18 mouse cellular contexts compared by ENCODE assay signal in the genomic region with DNA sequence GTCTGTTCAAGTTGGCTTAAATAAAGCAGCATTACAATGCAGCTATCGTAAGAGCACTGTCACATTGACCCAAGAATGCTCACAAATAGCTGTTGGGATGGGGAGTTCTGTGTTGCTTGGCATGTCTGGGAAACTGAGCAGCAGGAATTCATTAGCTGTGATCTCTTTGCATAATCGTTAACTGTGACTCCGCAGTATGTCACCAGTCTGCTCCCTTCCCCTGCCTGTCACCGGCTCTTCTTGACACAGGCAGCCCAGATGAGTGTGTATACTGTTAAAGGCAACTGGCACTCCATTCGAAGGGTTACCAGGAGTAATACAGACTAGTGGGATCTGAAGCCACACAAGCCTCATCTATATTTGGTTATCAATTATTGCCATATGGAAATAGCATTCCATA.
A peak's percentile ranks its signal among the peaks of the same experiment; 100 is the strongest.
DNase-seq lines count a peak whose midpoint lies in the region; ATAC-seq lines count a peak whose summit lies in the region.
"Had no signal": no experiment of that assay in that cellular context is flagged by ENCODE, and none has a peak within 500 bp of the region (broad histone marks: within the 10 kb centered on the region; RNA-seq: fewer than 3 reads in every experiment).

No protein-coding gene starts in this region.

- ATAC-seq in forebrain, embryonic 15.5 days (replicated peaks): peak; percentile 66; the same call in 1 of the 2 replicates
- 0 out of 2 replicates have a peak, but pooled peaks have one; percentile 35 for ATAC-seq in midbrain, embryonic 13.5 days
- ATAC-seq in midbrain, embryonic 11.5 days (ENCODE audit: low FRiP score): no peak; the same call in 1 of the 2 replicates
- ATAC-seq in embryonic facial prominence, embryonic 14.5 days (ENCODE audit: low read depth): no peak
- ATAC-seq: intestine, embryonic 15.5 days had no signal

- WGBS in forebrain, embryonic 15.5 days: 29% methylated on average over 5 of the region's 5 CpGs
- whole genome bisulfite sequencing in forebrain, embryonic 10.5 days: 72% methylated on average over 5 of the region's 5 CpGs
- 55% methylated on average over 5 of the region's 5 CpGs for WGBS in midbrain, embryonic 13.5 days
- WGBS in midbrain, embryonic 11.5 days: 75% methylated on average over 5 of the region's 5 CpGs
- 37% methylated on average over 5 of the region's 5 CpGs for WGBS in embryonic facial prominence, embryonic 14.5 days

- DNase-seq in forebrain, embryonic 10.5 days (ENCODE audit: extremely low spot score, low spot score): no peak
- DNase-seq in midbrain, embryonic 11.5 days (ENCODE audit: low spot score, missing footprints): no peak
- peak; percentile 59 for DNase-seq in embryonic facial prominence, embryonic 14.5 days (ENCODE audit: low spot score)
- peak; percentile 63 for DNase-seq in retina, embryonic 14.5 days (ENCODE audit: low spot score)
- no peak for DNase-seq in adrenal gland, postnatal 36 days
- DNase-seq in adrenal gland, adult 18-20 months (ENCODE audit: low spot score in 2 of 2): no peak
- DNase-seq: adrenal gland, postnatal 10 days; cerebellum, adult 18-20 months; cerebellum, adult 9-11 months; cerebellum, postnatal 36 days; gastrocnemius, postnatal 36 days; heart, adult 11 months; heart, postnatal 4 days; kidney, adult 18-20 months had no signal

- H3K27me3 ChIP-seq in forebrain, embryonic 15.5 days: no peaks in the 10 kb centered on the region
- H3K27me3 ChIP-seq in forebrain, embryonic 10.5 days (ENCODE audit: poor library complexity, severe bottlenecking): no peaks in the 10 kb centered on the region
- no peaks in the 10 kb centered on the region for H3K27me3 ChIP-seq in midbrain, embryonic 13.5 days
- H3K27me3 ChIP-seq in midbrain, embryonic 11.5 days (ENCODE audit: control insufficient read depth, insufficient read depth, low read length): no peaks in the 10 kb centered on the region
- no peaks in the 10 kb centered on the region for H3K27me3 ChIP-seq in embryonic facial prominence, embryonic 14.5 days (replicated peaks; ENCODE audit: control insufficient read depth, insufficient read depth, low read length)
- H3K27me3 ChIP-seq: heart, embryonic 13.5 days; intestine, embryonic 15.5 days had no signal

- H3K9me3 ChIP-seq in forebrain, embryonic 15.5 days: no peaks in the 10 kb centered on the region
- no peaks in the 10 kb centered on the region for H3K9me3 ChIP-seq in forebrain, embryonic 10.5 days
- no peaks in the 10 kb centered on the region for H3K9me3 ChIP-seq in midbrain, embryonic 13.5 days
- H3K9me3 ChIP-seq in midbrain, embryonic 11.5 days (ENCODE audit: control insufficient read depth, low read length): no peaks in the 10 kb centered on the region
- H3K9me3 ChIP-seq in embryonic facial prominence, embryonic 14.5 days (ENCODE audit: control insufficient read depth, low read length): no peaks in the 10 kb centered on the region
- H3K9me3 ChIP-seq: heart, embryonic 13.5 days; intestine, embryonic 15.5 days had no signal

- no peak overlapping the region for H3K9ac ChIP-seq in forebrain, embryonic 15.5 days (replicated peaks)
- H3K9ac ChIP-seq in midbrain, embryonic 13.5 days (replicated peaks): no peak overlapping the region
- H3K9ac ChIP-seq in midbrain, embryonic 11.5 days (ENCODE audit: low read length): no peak overlapping the region
- no peak overlapping the region for H3K9ac ChIP-seq in embryonic facial prominence, embryonic 14.5 days (ENCODE audit: low read depth, low read length)
- H3K9ac ChIP-seq: heart, embryonic 13.5 days; intestine, embryonic 15.5 days had no signal

- peaks cover 7% of the 10 kb centered on the region for H3K4me1 ChIP-seq in forebrain, embryonic 15.5 days
- peaks cover 21% of the 10 kb centered on the region for H3K4me1 ChIP-seq in forebrain, embryonic 10.5 days
- peaks cover 14% of the 10 kb centered on the region for H3K4me1 ChIP-seq in midbrain, embryonic 13.5 days (replicated peaks)
- 0 out of 2 replicates have a peak, but pooled peaks cover 3% of the 10 kb centered on the region for H3K4me1 ChIP-seq in midbrain, embryonic 11.5 days (ENCODE audit: control insufficient read depth, insufficient read depth, low read length)
- H3K4me1 ChIP-seq in embryonic facial prominence, embryonic 14.5 days (ENCODE audit: control insufficient read depth, insufficient read depth, low read length): peaks cover 10% of the 10 kb centered on the region; the same call in 1 of the 2 replicates
- H3K4me1 ChIP-seq: intestine, embryonic 15.5 days had no signal

- H3K4me2 ChIP-seq in forebrain, embryonic 15.5 days (replicated peaks): no peak overlapping the region
- no peak overlapping the region for H3K4me2 ChIP-seq in midbrain, embryonic 13.5 days (replicated peaks)
- no peak overlapping the region for H3K4me2 ChIP-seq in midbrain, embryonic 11.5 days
- no peak overlapping the region for H3K4me2 ChIP-seq in embryonic facial prominence, embryonic 14.5 days (ENCODE audit: low read depth, low read length)
- H3K4me2 ChIP-seq: heart, embryonic 13.5 days; intestine, embryonic 15.5 days had no signal

- no peak overlapping the region for H3K27ac ChIP-seq in forebrain, embryonic 15.5 days (replicated peaks)
- no peak overlapping the region for H3K27ac ChIP-seq in forebrain, embryonic 10.5 days
- H3K27ac ChIP-seq in midbrain, embryonic 13.5 days: no peak overlapping the region
- no peak overlapping the region for H3K27ac ChIP-seq in midbrain, embryonic 11.5 days (ENCODE audit: low read depth, low read length)
- H3K27ac ChIP-seq in embryonic facial prominence, embryonic 14.5 days (replicated peaks; ENCODE audit: low read depth, low read length): no peak overlapping the region
- H3K27ac ChIP-seq: heart, embryonic 13.5 days; intestine, embryonic 15.5 days had no signal

- H3K4me3 ChIP-seq in forebrain, embryonic 15.5 days: no peak overlapping the region
- no peak overlapping the region for H3K4me3 ChIP-seq in forebrain, embryonic 10.5 days
- H3K4me3 ChIP-seq in midbrain, embryonic 13.5 days (replicated peaks): no peak overlapping the region
- H3K4me3 ChIP-seq in midbrain, embryonic 11.5 days (ENCODE audit: low read depth, low read length): no peak overlapping the region
- no peak overlapping the region for H3K4me3 ChIP-seq in embryonic facial prominence, embryonic 14.5 days (ENCODE audit: low read depth, low read length)
- H3K4me3 ChIP-seq: heart, embryonic 13.5 days; intestine, embryonic 15.5 days had no signal

- no peaks in the 10 kb centered on the region for H3K36me3 ChIP-seq in forebrain, embryonic 15.5 days
- no peaks in the 10 kb centered on the region for H3K36me3 ChIP-seq in forebrain, embryonic 10.5 days (replicated peaks)
- no peaks in the 10 kb centered on the region for H3K36me3 ChIP-seq in midbrain, embryonic 13.5 days
- H3K36me3 ChIP-seq in midbrain, embryonic 11.5 days (ENCODE audit: control insufficient read depth, insufficient read depth, low read length): no peaks in the 10 kb centered on the region
- H3K36me3 ChIP-seq in embryonic facial prominence, embryonic 14.5 days (ENCODE audit: control insufficient read depth, insufficient read depth, low read length): no peaks in the 10 kb centered on the region
- H3K36me3 ChIP-seq: heart, embryonic 13.5 days; intestine, embryonic 15.5 days had no signal

Comparison
In these comparisons a context has a peak if more than half of its experiments do, and no peak if none do; other contexts are left out.
1. ATAC-seq: peak in forebrain, embryonic 15.5 days (single experiment) and midbrain, embryonic 13.5 days (single experiment); none in midbrain, embryonic 11.5 days (single experiment) and embryonic facial prominence, embryonic 14.5 days (single experiment).
2. DNase-seq: peak in embryonic facial prominence, embryonic 14.5 days (single experiment) and retina, embryonic 14.5 days (single experiment); none in forebrain, embryonic 10.5 days (single experiment), midbrain, embryonic 11.5 days (single experiment), adrenal gland, postnatal 36 days (0 of 2) and adrenal gland, adult 18-20 months (0 of 2).